Mouse (Mus musculus) CH12.LX (cell line): ENCODE measurements around the gene Gm20708. TPM values are rescaled to one million over a fixed set of nuclear protein-coding genes. Genes with fewer than 3 reads are reported as not detected.

Experiments
- DNase-seq: peaks from one replicate; pipeline ENCODE4 v3.0.0-alpha.2; 2013; ENCODE audit errors: extremely low read depth
- H3K27ac ChIP-seq: 2 replicates; pipeline ENCODE4 v1.5.1; 2012; ENCODE audit warnings: low read depth, mild to moderate bottlenecking, control low read depth, moderate library complexity; ENCODE audit not compliant: insufficient read depth
- H3K27me3 ChIP-seq: replicated peaks from 2 replicates; pipeline ENCODE3; 2012; ENCODE audit warnings: inconsistent platforms
- H3K36me3 ChIP-seq, 2 experiments: replicated peaks in 1 of 2; 2 replicates each; pipeline versions ENCODE3 to v1.6.1; 2012; ENCODE audit warnings: inconsistent platforms in 1 of 2, low read length in 1 of 2, mild to moderate bottlenecking in 1 of 2, mixed read lengths in 1 of 2, moderate library complexity in 1 of 2; ENCODE audit not compliant: control insufficient read depth in 1 of 2, insufficient read depth in 1 of 2
- H3K4me1 ChIP-seq, 2 experiments: 2 replicates each; pipeline ENCODE4 v1.6.1; 2012; ENCODE audit warnings: inconsistent platforms in 1 of 2, moderate library complexity in 1 of 2; ENCODE audit not compliant: insufficient read depth in 2 of 2, control insufficient read depth in 1 of 2
- H3K4me2 ChIP-seq: 2 replicates; pipeline ENCODE4 v1.6.1; 2012; ENCODE audit warnings: low read depth, mild to moderate bottlenecking, control low read depth; ENCODE audit not compliant: poor library complexity, insufficient read depth, severe bottlenecking
- H3K4me3 ChIP-seq, 3 experiments: fragments of 150-350 bp in 1 of 3; sonication (generic) in 1 of 3; replicated peaks in 1 of 3; 2 replicates each; pipeline versions ENCODE3 to v1.5.1; 2011 to 2012; ENCODE audit warnings: low read depth in 2 of 3, low read length in 2 of 3, mild to moderate bottlenecking in 2 of 3, moderate library complexity in 2 of 3, control low read depth in 1 of 3, improper control_type of control experiment in 1 of 3, inconsistent platforms in 1 of 3, mixed read lengths in 1 of 3; ENCODE audit not compliant: poor library complexity in 1 of 3
- H3K79me2 ChIP-seq: replicated peaks from 2 replicates; pipeline ENCODE4 v1.6.1; 2012; ENCODE audit warnings: mild to moderate bottlenecking, moderate library complexity; ENCODE audit not compliant: control insufficient read depth, poor library complexity, insufficient read depth, severe bottlenecking; ENCODE audit errors: extremely low read depth
- H3K9ac ChIP-seq: 2 replicates; pipeline ENCODE4 v1.6.1; 2012; ENCODE audit warnings: low read depth, mild to moderate bottlenecking, control low read depth, moderate library complexity; ENCODE audit not compliant: insufficient read depth
- H3K9me3 ChIP-seq: replicated peaks from 2 replicates; pipeline ENCODE3; 2012; ENCODE audit warnings: low read length, inconsistent platforms, mixed read lengths
- BHLHE40 ChIP-seq: IDR thresholded peaks from 2 replicates; pipeline ENCODE4 v1.6.1; 2011; ENCODE audit warnings: mild to moderate bottlenecking, low read depth, low read length, improper control_type of control experiment
- CHD1 ChIP-seq: IDR thresholded peaks from 2 replicates; pipeline ENCODE4 v1.6.1; 2012; ENCODE audit warnings: low read depth, low read length, improper control_type of control experiment, inconsistent platforms
- CTCF ChIP-seq, 2 experiments: IDR thresholded peaks in 1 of 2; conservative IDR thresholded peaks in 1 of 2; 2 replicates each; pipeline ENCODE4 v1.5.1; 2011 to 2012; ENCODE audit warnings: low read depth in 2 of 2, low read length in 2 of 2, improper control_type of control experiment in 1 of 2, inconsistent platforms in 1 of 2, mild to moderate bottlenecking in 1 of 2, moderate library complexity in 1 of 2
- E2F4 ChIP-seq: IDR thresholded peaks from 2 replicates; pipeline ENCODE4 v1.6.1; 2011; ENCODE audit warnings: low read depth, low read length, improper control_type of control experiment; ENCODE audit not compliant: insufficient replicate concordance
- ETS1 ChIP-seq: conservative IDR thresholded peaks from 2 replicates; pipeline ENCODE4 v1.6.1; 2012; ENCODE audit warnings: low read depth, mild to moderate bottlenecking, inconsistent platforms, low read length, improper control_type of control experiment, moderate library complexity
- GABPA ChIP-seq: IDR thresholded peaks from 2 replicates; pipeline ENCODE4 v1.6.1; 2012; ENCODE audit warnings: low read depth, low read length, improper control_type of control experiment, inconsistent platforms; ENCODE audit not compliant: insufficient replicate concordance
- HCFC1 ChIP-seq: IDR thresholded peaks from 2 replicates; pipeline ENCODE4 v1.6.1; 2012; ENCODE audit warnings: low read depth, mild to moderate bottlenecking, inconsistent platforms, low read length, improper control_type of control experiment
- IRF4 ChIP-seq: IDR thresholded peaks from 2 replicates; pipeline ENCODE4 v1.6.1; 2014; ENCODE audit warnings: low read depth, mild to moderate bottlenecking, inconsistent platforms, low read length, improper control_type of control experiment
- JUND ChIP-seq: conservative IDR thresholded peaks from 2 replicates; pipeline ENCODE4 v1.6.1; 2011; ENCODE audit warnings: low read depth, low read length, improper control_type of control experiment
- MAFK ChIP-seq: IDR thresholded peaks from 2 replicates; pipeline ENCODE4 v1.6.1; 2011; ENCODE audit warnings: low read length, improper control_type of control experiment; ENCODE audit not compliant: insufficient replicate concordance
- MAX ChIP-seq: IDR thresholded peaks from 2 replicates; pipeline ENCODE4 v1.6.1; 2011; ENCODE audit warnings: low read length, improper control_type of control experiment
- MAZ ChIP-seq: IDR thresholded peaks from 2 replicates; pipeline ENCODE4 v1.6.1; 2012; ENCODE audit warnings: low read depth, mild to moderate bottlenecking, inconsistent platforms, low read length, improper control_type of control experiment, moderate library complexity
- MEF2A ChIP-seq: IDR thresholded peaks from 2 replicates; pipeline ENCODE4 v1.6.1; 2014; ENCODE audit warnings: low read depth, mild to moderate bottlenecking, inconsistent platforms, low read length, improper control_type of control experiment, borderline replicate concordance
- MYC ChIP-seq: IDR thresholded peaks from 2 replicates; pipeline ENCODE4 v1.6.1; 2011; ENCODE audit warnings: low read depth, mild to moderate bottlenecking, improper control_type of control experiment, low read length
- NELFE ChIP-seq: IDR thresholded peaks from 2 replicates; pipeline ENCODE4 v1.6.1; 2011; ENCODE audit warnings: low read depth, low read length, improper control_type of control experiment
- NRF1 ChIP-seq: IDR thresholded peaks from 2 replicates; pipeline ENCODE4 v1.6.1; 2014; ENCODE audit warnings: low read depth, mild to moderate bottlenecking, inconsistent platforms, low read length, improper control_type of control experiment, moderate library complexity
- PAX5 ChIP-seq: IDR thresholded peaks from 2 replicates; pipeline ENCODE4 v1.6.1; 2012; ENCODE audit warnings: low read length, inconsistent platforms, mixed read lengths
- POLR2AphosphoS2 ChIP-seq: IDR thresholded peaks from 2 replicates; pipeline ENCODE4 v1.6.1; 2011; ENCODE audit warnings: low read depth, low read length, improper control_type of control experiment
- RAD21 ChIP-seq: IDR thresholded peaks from 2 replicates; pipeline ENCODE4 v1.6.1; 2011; ENCODE audit warnings: low read depth, mild to moderate bottlenecking, low read length, improper control_type of control experiment, moderate library complexity
- RCOR1 ChIP-seq: conservative IDR thresholded peaks from 2 replicates; pipeline ENCODE4 v1.6.1; 2012; ENCODE audit warnings: low read depth, mild to moderate bottlenecking, inconsistent platforms, low read length, improper control_type of control experiment
- SMC3 ChIP-seq: IDR thresholded peaks from 2 replicates; pipeline ENCODE4 v1.6.1; 2011; ENCODE audit warnings: low read depth, low read length, improper control_type of control experiment
- TBP ChIP-seq: conservative IDR thresholded peaks from 2 replicates; pipeline ENCODE4 v1.6.1; 2011; ENCODE audit warnings: low read depth, low read length, improper control_type of control experiment
- USF1 ChIP-seq: IDR thresholded peaks from 2 replicates; pipeline ENCODE4 v1.6.1; 2014; ENCODE audit warnings: low read depth, mild to moderate bottlenecking, inconsistent platforms, low read length, improper control_type of control experiment
- ZC3H11A ChIP-seq: IDR thresholded peaks from 2 replicates; pipeline ENCODE4 v1.6.1; 2012; ENCODE audit warnings: low read depth, mild to moderate bottlenecking, inconsistent platforms, low read length, improper control_type of control experiment
- ZNF384 ChIP-seq: IDR thresholded peaks from 2 replicates; pipeline ENCODE4 v1.6.1; 2012; ENCODE audit warnings: low read depth, low read length, improper control_type of control experiment, inconsistent platforms
- dilution Hi-C: fragments of 300-500 bp; cut with MboI; formaldehyde crosslinking; loops from 2 replicates; pipeline ENCODE4 v1.14.3; 2020; ENCODE audit warnings: low sequenced_read_pairs; ENCODE audit not compliant: extremely low pct_unique_long_range_greater_than_20kb, extremely low pct_ligation_motif_present
- in situ Hi-C: fragments of 300-500 bp; cut with MboI; formaldehyde crosslinking; loops from 3 replicates; pipeline ENCODE4 v1.14.3; 2019; ENCODE audit warnings: low sequenced_read_pairs, low pct_ligation_motif_present, low pct_unique_long_range_greater_than_20kb, mixed read lengths
- polyA plus RNA-seq: library from polyadenylated mRNA; unstranded; fragments of >175 nt; gene quantifications from 2 replicates; pipeline ENCODE4 v1.2.1, GENCODE M21; 2012; ENCODE audit warnings: low read depth; ENCODE audit not compliant: insufficient read length
- total RNA-seq, 2 experiments: library from RNA; depleted of rRNA; stranded (reverse); fragments of 300-350 nt in 1 of 2; fragments of >200 nt in 1 of 2; gene quantifications; 2 replicates each; pipeline ENCODE4 v1.2.3; 2012 to 2014

Gene Gm20708
- total and polyA plus RNA-seq, 3 experiments = 0.50 to 1.0 (median 0.80) TPM

DNA sequence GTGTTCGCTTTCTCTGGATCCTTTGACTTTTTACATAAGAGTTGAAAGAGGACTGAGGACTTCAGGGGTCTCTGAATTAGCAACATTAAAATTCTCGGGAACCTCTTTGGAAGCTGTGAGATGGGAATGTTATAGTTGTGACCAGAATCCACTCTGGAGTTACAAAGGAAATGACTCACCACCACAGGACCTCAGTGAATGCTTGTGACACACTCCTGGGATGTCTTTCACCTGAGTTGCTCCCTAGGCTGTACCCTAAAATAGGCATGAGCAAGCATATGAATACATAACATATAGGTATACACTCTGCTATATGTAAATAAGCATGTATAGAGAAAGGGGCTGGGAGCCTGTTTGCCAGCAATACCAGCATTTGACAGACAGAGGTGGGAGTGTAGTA lies 34.0 kb downstream of the Gm20708 start:
- Histone ChIP-seq H3K36me3 (peaks cover 0 to 7% of the 10 kb centered on the region in 2 experiments), H3K4me3 (no peak overlapping the region), H3K9me3 (no peaks in the 10 kb centered on the region), H3K9ac (no peak overlapping the region), H3K27me3 (no peaks in the 10 kb centered on the region), H3K27ac (no peak overlapping the region), H3K79me2 (no peaks in the 10 kb centered on the region), H3K4me1 (peaks cover 13 to 30% of the 10 kb centered on the region in 2 experiments), H3K4me2 (no peak overlapping the region)
- DNase-seq = no peak
- dilution Hi-C loops = no loop called here
- in situ Hi-C loops = no loop called here
- TF ChIP-seq RAD21 (no peak), IRF4 (no peak), MYC (no peak)

DNA sequence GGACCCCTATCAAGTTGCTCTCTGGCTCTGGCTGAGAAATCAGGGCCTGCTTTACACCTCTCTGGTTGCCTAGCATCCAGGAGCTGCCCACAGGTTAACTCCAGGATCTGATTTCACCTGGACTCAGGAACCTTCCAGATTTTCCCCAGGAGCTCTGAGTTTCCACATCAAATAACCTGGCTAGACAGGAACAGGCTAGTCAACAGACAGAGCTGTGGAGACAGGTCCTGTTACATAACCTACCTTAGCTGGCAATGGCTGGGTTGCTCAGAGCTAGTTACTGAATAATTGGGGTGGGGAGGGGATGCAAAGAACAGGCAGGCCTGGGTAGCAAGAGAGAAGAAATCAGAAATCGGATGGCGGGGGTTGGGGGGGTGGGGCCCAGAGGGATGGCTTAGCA lies 35.5 kb downstream of the Gm20708 start:
- DNase-seq = no peak
- H3K4me1 ChIP-seq = peaks cover 13 to 30% of the 10 kb centered on the region in 2 experiments
- dilution Hi-C loops (no loop called here), in situ Hi-C loops (no loop called here)
- TF ChIP-seq RAD21 (no peak), RCOR1 (no peak), GABPA (no peak), NRF1 (no peak), ZNF384 (no peak), ZC3H11A (no peak), ETS1 (no peak), E2F4 (no peak), MAX (no peak), MAFK (no peak)
- H3K4me3 ChIP-seq = no peak overlapping the region
- no peaks in the 10 kb centered on the region for H3K36me3 ChIP-seq
- peaks cover 8% of the 10 kb centered on the region for H3K79me2 ChIP-seq
- H3K9ac ChIP-seq = no peak overlapping the region
- H3K4me2 ChIP-seq = no peak overlapping the region
- no peaks in the 10 kb centered on the region for H3K9me3 ChIP-seq
- no peaks in the 10 kb centered on the region for H3K27me3 ChIP-seq
- no peak overlapping the region for H3K27ac ChIP-seq

DNA sequence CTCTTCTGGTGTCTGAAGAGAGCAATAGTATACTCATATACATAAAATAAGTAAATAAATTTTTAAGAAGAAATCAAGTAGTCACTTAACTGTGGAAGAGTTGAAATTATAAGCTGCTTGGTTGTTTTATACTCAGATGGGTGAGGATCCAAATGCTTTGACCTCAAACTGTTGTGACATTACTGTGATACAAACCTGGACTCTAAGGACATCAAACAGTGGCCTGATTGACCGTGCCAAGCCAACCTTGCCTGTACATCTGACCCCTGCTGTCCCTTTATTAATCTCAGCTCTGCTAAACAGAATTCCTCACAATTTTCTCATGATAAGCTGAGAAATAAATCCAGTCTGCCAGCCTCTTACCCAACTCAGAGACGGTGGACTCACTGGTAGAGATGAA lies 36.2 kb downstream of the Gm20708 start:
- peaks cover 0 to 4% of the 10 kb centered on the region in 2 experiments for H3K36me3 ChIP-seq
- no peak for TF ChIP-seq USF1
- no peak for TF ChIP-seq RAD21
- no peak for TF ChIP-seq ETS1
- no peak for TF ChIP-seq BHLHE40
- no peak for TF ChIP-seq TBP
- no peak for TF ChIP-seq MAZ
- TF ChIP-seq SMC3 = no peak
- no peak for TF ChIP-seq IRF4
- TF ChIP-seq NELFE = no peak
- TF ChIP-seq E2F4 = no peak
- TF ChIP-seq CTCF (conservative IDR thresholded peaks at IDR 0.05 in 1 of 2, IDR thresholded peaks at IDR 0.05 in 1 of 2; ENCODE audit: low read depth in 2 of 2, low read length in 2 of 2) = no peak
- TF ChIP-seq MEF2A = no peak
- TF ChIP-seq JUND = no peak
- no peak for TF ChIP-seq HCFC1
- TF ChIP-seq MAX = no peak
- TF ChIP-seq CHD1 = no peak
- no peak for TF ChIP-seq GABPA
- TF ChIP-seq PAX5 = no peak
- no peak for TF ChIP-seq POLR2AphosphoS2
- TF ChIP-seq, all 38 proteins: peak for 0
- DNase-seq = no peak
- Histone ChIP-seq H3K9me3 (no peaks in the 10 kb centered on the region), H3K4me3 (no peak overlapping the region), H3K27ac (no peak overlapping the region), H3K4me2 (no peak overlapping the region), H3K27me3 (no peaks in the 10 kb centered on the region), H3K4me1 (peaks cover 17 to 36% of the 10 kb centered on the region in 2 experiments), H3K79me2 (peaks cover 15% of the 10 kb centered on the region), H3K9ac (no peak overlapping the region)
- in situ Hi-C loops = no loop called here
- dilution Hi-C loops = no loop called here
